Mouse (Mus musculus): ENCODE results near the gene Styx.

GRCm38 (mm10) chr14:45316927-45317326, 34.0 kb upstream of the Styx start:
- TF ChIP-seq GATA1 (IDR thresholded peaks at IDR 0.05; ENCODE audit: borderline replicate concordance, low read length), result no peak
- no peak for TF ChIP-seq TAL1 (conservative IDR thresholded peaks at IDR 0.05; ENCODE audit: low read depth, low read length)
- TF ChIP-seq CTCF (IDR thresholded peaks at IDR 0.05; ENCODE audit: low read depth, low read length), result no peak
- no peak for TF ChIP-seq POLR2AphosphoS5 (IDR thresholded peaks at IDR 0.05; ENCODE audit: insufficient replicate concordance, low read depth, low read length)

All from G1E (cell line).